Mouse (Mus musculus) kidney, postnatal 0 days (tissue): Measurements from ENCODE around the gene Spsb4. TPM values are rescaled to one million over a fixed set of nuclear protein-coding genes. Genes with fewer than 3 reads are reported as not detected.

Experiments
- ATAC-seq: fragments of 200-750 bp; cut with Nextera tagmentation; replicated peaks from 2 replicates; pipeline ENCODE4 v1.8.0; 2017; ENCODE audit warnings: low read depth, moderate number of reproducible peaks, moderate TSS enrichment, moderate library complexity; ENCODE audit not compliant: low FRiP score
- DNase-seq: peaks from one replicate; pipeline ENCODE4 v3.0.0-alpha.2; 2016; ENCODE audit warnings: low spot score
- H3K27ac ChIP-seq: fragments of 300-500 bp; sonication (generic); 2 replicates; pipeline ENCODE4 v1.5.1; 2014; ENCODE audit warnings: mild to moderate bottlenecking
- H3K27me3 ChIP-seq: fragments of 300-500 bp; sonication (generic); 2 replicates; pipeline ENCODE4 v1.6.1; 2014; ENCODE audit warnings: low read length, mixed read lengths; ENCODE audit not compliant: insufficient read depth
- H3K36me3 ChIP-seq: fragments of 300-500 bp; sonication (generic); 2 replicates; pipeline ENCODE4 v1.6.1; 2014; ENCODE audit warnings: low read length, mixed read lengths; ENCODE audit not compliant: insufficient read depth
- H3K4me1 ChIP-seq: fragments of 300-500 bp; sonication (generic); replicated peaks from 2 replicates; pipeline ENCODE4 v1.6.1; 2014; ENCODE audit warnings: antibody characterized with exemption, low read length, mixed read lengths; ENCODE audit not compliant: insufficient read depth
- H3K4me2 ChIP-seq: fragments of 300-500 bp; sonication (generic); 2 replicates; pipeline ENCODE4 v1.6.1; 2014; ENCODE audit warnings: mild to moderate bottlenecking, low read length, moderate library complexity, mixed read lengths
- H3K4me3 ChIP-seq: fragments of 300-500 bp; sonication (generic); replicated peaks from 2 replicates; pipeline ENCODE4 v1.5.1; 2014; ENCODE audit warnings: low read depth, low read length
- H3K9ac ChIP-seq: fragments of 300-500 bp; sonication (generic); 2 replicates; pipeline ENCODE4 v1.6.1; 2014; ENCODE audit warnings: low read depth, low read length
- H3K9me3 ChIP-seq: fragments of 300-500 bp; sonication (generic); replicated peaks from 2 replicates; pipeline ENCODE4 v1.6.1; 2016; ENCODE audit warnings: low read length, inconsistent platforms, mixed read lengths
- CTCF ChIP-seq: IDR thresholded peaks from 2 replicates; pipeline ENCODE4 v1.5.1; 2016; ENCODE audit warnings: antibody characterized with exemption, low read depth, mild to moderate bottlenecking, moderate library complexity
- WGBS: fragments of 180-500 bp; shearing (Covaris S2); extraction: QIAGEN DNeasy Blood & Tissue Kit; methylation state at CpG from one replicate; pipeline ENCODE4 v1.1.7; 2014; 5-methylcytosine and 5-hydroxymethylcytosine counted together
- polyA plus RNA-seq: library from polyadenylated mRNA; unstranded; fragments of >200 nt; fragmentation: Nextera tagmentation; extraction: Ambion mirVana; gene quantifications from 2 replicates; pipeline ENCODE4 v1.2.1, GENCODE M21; 2015

Gene Spsb4
- polyA plus RNA-seq, 1 experiment from 2014 or later = 55.3 TPM

DNA sequence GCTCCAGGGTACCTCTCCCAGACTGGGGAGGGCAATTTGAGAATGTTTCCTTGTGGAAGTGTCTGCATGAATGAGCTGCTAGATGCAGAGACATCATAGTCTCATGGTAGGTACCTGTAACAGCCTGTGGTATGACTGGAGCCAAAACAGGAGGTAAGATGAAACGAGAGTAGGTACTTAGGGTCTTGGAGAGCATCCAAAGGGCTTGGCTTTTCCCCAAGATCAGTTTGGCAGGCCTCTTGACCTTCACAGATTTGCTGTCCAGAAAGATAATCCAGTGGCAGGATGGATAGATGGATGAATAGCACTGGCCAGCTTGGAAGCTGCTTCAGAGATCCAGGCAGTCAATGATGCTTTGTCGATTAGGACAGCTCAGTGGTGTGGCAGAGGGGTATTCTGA is 1.0 kb upstream of the Spsb4 start:
- Histone ChIP-seq H3K36me3 (no peaks in the 10 kb centered on the region), H3K4me1 (0 out of 2 replicates have a peak, but pooled peaks cover 15% of the 10 kb centered on the region), H3K27me3 (no peaks in the 10 kb centered on the region), H3K4me2 (no peak overlapping the region), H3K9ac (no peak overlapping the region), H3K27ac (no peak overlapping the region), H3K4me3 (no peak overlapping the region), H3K9me3 (no peaks in the 10 kb centered on the region)
- TF ChIP-seq CTCF = no peak
- DNase-seq = no peak
- no peak for ATAC-seq
- 61% methylated on average over 2 of the region's 2 CpGs for WGBS

DNA sequence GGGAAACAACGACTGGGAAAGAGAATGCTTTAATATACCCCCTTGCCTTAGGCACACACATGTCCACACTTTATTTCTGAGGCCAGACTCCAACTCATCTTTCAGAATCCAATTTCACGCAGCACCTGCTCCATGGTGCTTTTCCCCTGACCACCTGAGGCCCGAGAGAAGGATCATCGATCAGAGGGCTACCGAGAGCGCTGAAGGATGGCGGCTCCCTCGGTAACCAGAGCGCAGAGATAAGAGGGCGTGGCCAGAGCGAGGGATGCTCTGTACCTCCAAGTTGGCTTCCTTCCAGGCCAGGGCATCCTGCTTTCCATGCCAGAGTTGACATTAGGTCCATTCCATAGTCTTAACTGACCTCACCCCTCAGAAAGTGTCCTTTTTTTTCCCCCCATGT is 588 bp upstream of the Spsb4 start:
- Histone ChIP-seq H3K4me1 (0 out of 2 replicates have a peak, but pooled peaks cover 16% of the 10 kb centered on the region), H3K4me2 (peak overlapping the region; percentile 95), H3K36me3 (no peaks in the 10 kb centered on the region), H3K27me3 (no peaks in the 10 kb centered on the region), H3K9me3 (no peaks in the 10 kb centered on the region), H3K9ac (peak overlapping the region; percentile 86; the same call in 1 of the 2 replicates), H3K4me3 (peak overlapping the region; percentile 69), H3K27ac (peak overlapping the region; percentile 94; the same call in 1 of the 2 replicates)
- ATAC-seq = 0 out of 2 replicates have a peak, but pooled peaks have one; percentile 1
- WGBS = 1% methylated on average over 11 of the region's 11 CpGs
- TF ChIP-seq CTCF = no peak
- DNase-seq = peak; percentile 24

DNA sequence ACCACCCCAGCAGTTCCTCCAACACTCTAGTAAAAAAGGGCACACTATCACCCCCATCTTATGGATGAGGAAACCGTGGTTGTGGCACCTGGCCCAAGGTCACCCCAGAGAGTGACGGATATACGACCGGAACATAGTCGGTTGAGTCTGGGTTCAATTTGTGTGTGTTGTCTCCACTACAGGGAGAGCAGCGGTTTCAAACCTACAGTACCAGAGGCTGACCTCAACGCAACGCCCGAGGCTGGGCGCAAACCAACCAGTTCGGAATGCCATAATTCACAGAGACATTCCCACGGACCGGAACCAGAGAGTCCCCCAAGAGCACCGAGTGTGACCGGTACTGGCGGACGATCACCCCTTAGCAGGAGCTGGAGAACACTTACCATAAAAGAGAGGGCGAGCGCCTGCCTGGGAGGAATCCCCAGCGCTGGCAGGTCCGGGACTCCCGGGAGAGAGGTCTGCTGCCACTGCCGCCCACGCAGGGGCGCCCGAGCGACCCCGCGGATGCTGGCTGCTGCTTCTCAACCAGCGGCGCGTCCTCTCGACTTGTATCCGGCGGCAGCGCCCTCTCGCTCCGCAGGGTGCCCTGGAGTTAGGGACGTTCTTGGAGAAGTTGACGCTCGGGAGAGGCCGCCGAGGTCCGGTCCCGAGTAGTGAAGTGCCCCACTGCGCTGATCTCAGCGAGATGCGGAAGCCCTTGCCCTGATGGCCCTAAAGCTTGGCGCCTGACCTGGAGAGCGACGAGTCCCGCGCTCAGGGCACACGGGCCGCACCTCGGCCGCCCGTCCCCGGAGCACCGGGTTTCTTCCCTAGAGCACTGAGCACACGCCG is 617 bp downstream of the Spsb4 start:
- peak overlapping the region; percentile 69 for H3K4me3 ChIP-seq
- H3K4me1 ChIP-seq = 0 out of 2 replicates have a peak, but pooled peaks cover 20% of the 10 kb centered on the region
- H3K9ac ChIP-seq = peak overlapping the region; percentile 86
- H3K36me3 ChIP-seq = no peaks in the 10 kb centered on the region
- DNase-seq (peak; percentile 83), ATAC-seq (peak; percentile 23)
- peak overlapping the region; percentile 95 for H3K4me2 ChIP-seq
- TF ChIP-seq CTCF = peak; percentile 53
- under 1% methylated on average over 62 of the region's 62 CpGs for WGBS
- no peaks in the 10 kb centered on the region for H3K27me3 ChIP-seq
- H3K27ac ChIP-seq = peak overlapping the region; percentile 94
- H3K9me3 ChIP-seq = no peaks in the 10 kb centered on the region

DNA sequence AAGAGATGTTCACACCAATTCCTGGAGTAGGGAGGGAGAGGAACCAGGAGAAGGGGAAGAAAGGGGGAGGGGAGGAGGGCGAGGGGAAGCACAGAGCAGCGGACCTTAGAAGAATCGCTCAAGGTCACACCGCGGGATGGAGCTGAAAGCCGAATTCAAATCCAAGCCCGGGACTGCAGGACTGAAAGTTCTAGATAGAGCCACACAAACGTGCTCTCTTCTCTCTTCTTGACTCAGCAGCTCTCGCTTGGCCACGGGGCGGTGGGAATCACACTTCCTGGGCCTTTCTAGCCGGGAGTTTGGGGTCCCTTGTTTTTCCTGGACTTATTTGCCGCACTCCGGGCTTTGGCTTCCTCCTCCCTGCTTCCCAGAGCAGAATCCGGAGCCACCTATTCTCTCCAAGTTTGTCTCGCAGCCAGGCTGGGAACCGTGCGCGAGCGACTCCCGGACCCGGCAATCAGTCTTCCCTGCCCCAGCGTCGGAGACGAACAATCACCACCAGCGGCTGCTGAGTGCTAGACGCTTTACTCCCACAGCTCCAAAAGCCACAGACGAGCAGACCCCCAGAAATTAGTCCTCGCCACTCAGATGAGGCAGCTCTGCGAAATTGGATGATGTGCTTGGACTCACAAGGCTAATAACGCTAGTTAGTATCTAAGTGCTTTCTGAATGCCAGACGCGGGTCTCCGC is 1.4 kb downstream of the Spsb4 start:
- TF ChIP-seq CTCF = no peak
- WGBS = under 1% methylated on average over 34 of the region's 34 CpGs
- Histone ChIP-seq H3K4me3 (peak overlapping the region; percentile 69), H3K9me3 (no peaks in the 10 kb centered on the region), H3K4me2 (peak overlapping the region; percentile 95), H3K27ac (peak overlapping the region; percentile 94), H3K36me3 (no peaks in the 10 kb centered on the region), H3K4me1 (0 out of 2 replicates have a peak, but pooled peaks cover 21% of the 10 kb centered on the region), H3K27me3 (no peaks in the 10 kb centered on the region), H3K9ac (peak overlapping the region; percentile 86)
- DNase-seq (peak; percentile 36), ATAC-seq (no peak)

DNA sequence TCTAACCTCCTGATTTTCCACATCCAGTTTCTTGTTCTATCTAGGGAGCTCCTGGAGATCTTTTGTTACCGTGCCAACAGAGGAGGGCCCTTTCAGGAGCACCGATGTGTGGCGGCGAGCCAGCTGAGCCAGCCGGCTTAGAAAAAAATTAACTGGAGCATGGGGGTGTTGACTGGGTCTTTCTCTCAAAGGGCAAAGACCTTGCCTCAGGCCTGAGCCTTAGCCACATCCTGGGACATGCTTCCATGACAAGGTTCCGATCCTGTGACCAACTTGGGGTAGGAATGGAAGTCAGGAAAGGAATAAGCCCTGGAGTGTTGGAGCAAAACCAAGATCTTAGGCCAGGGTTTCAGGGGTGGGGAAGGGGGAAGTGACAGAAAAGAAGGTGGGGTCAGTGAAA is 2.9 kb downstream of the Spsb4 start:
- WGBS = 18% methylated on average over 6 of the region's 6 CpGs
- no peak overlapping the region for H3K4me3 ChIP-seq
- H3K27ac ChIP-seq = peak overlapping the region; percentile 94
- H3K9ac ChIP-seq = no peak overlapping the region
- no peaks in the 10 kb centered on the region for H3K9me3 ChIP-seq
- DNase-seq (peak; percentile 80), ATAC-seq (peak; percentile 15)
- H3K4me2 ChIP-seq = peak overlapping the region; percentile 95; the same call in 1 of the 2 replicates
- H3K36me3 ChIP-seq = no peaks in the 10 kb centered on the region
- 0 out of 2 replicates have a peak, but pooled peaks cover 26% of the 10 kb centered on the region for H3K4me1 ChIP-seq
- no peaks in the 10 kb centered on the region for H3K27me3 ChIP-seq
- no peak for TF ChIP-seq CTCF

DNA sequence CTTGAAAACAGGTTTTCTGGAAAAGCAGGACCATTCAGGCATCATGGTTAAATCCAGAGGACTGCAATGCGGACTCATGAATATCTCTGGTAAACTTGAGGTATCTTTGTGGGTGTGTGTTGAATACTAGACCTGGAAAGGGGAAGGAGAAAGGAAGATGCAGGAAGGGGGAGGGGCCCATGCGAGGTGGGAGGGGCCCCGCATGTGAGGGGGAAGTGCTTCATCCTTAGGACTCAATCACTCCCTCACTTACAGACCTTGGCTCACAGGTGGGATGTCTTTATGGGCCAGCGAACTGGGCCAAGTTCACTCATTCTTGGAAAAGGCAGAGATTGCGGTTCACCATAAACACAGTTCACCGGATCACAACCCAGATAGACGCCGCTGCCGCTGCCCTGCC is 4.9 kb downstream of the Spsb4 start:
- WGBS = 49% methylated on average over 9 of the region's 9 CpGs
- H3K27ac ChIP-seq = peak overlapping the region; percentile 67; the same call in 1 of the 2 replicates
- H3K27me3 ChIP-seq = no peaks in the 10 kb centered on the region
- ATAC-seq = no peak
- 0 out of 2 replicates have a peak, but pooled peaks cover 26% of the 10 kb centered on the region for H3K4me1 ChIP-seq
- H3K4me3 ChIP-seq = no peak overlapping the region
- no peak overlapping the region for H3K9ac ChIP-seq
- H3K36me3 ChIP-seq = no peaks in the 10 kb centered on the region
- no peak for DNase-seq
- H3K4me2 ChIP-seq = no peak overlapping the region
- no peaks in the 10 kb centered on the region for H3K9me3 ChIP-seq
- TF ChIP-seq CTCF = no peak
